16 mouse cellular contexts compared by ENCODE assay signal in the genomic region with DNA sequence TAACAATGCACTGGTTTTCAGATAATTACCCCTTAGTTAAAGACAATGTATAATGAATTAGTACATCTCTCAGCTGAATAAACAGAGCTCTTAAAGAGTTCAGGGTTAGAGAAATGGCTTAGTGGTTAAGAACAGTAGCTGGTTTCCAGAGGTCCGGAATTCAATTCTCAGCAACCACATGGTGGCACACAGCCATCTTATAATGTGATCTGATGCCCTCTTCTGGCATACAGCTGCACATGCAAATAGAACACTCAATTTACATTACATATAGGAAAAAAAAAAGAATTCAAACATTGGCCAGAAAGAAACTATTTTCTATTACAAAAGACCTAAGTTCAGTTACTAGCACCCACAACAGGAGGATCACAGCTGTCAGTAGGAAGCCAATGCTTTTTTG. TPM values are rescaled to one million over a fixed set of nuclear protein-coding genes. Genes with fewer than 3 reads are reported as not detected.
DNase-seq lines count a peak whose midpoint lies in the region; ATAC-seq and TF ChIP-seq lines count a peak whose summit lies in the region.
"Had no signal": no experiment of that assay in that cellular context is flagged by ENCODE, and none has a peak within 500 bp of the region (broad histone marks: within the 10 kb centered on the region; RNA-seq: fewer than 3 reads in every experiment).

No protein-coding gene starts in this region.

- H3K36me3 ChIP-seq in heart, embryonic 12.5 days, result peaks cover 47% of the 10 kb centered on the region
- H3K36me3 ChIP-seq in MEL (ENCODE audit: control insufficient read depth in 1 of 2, insufficient read depth in 2 of 2, low read length in 2 of 2), result peaks cover 12 to 31% of the 10 kb centered on the region in 2 experiments

- peaks cover 51% of the 10 kb centered on the region for H3K79me2 ChIP-seq in MEL (ENCODE audit: control insufficient read depth, insufficient read depth, low read length, poor library complexity)

- TF ChIP-seq POLR2A in lung, adult 2 months (IDR thresholded peaks at IDR 0.05; ENCODE audit: borderline replicate concordance, extremely low read depth, low read depth, low read length), result no peak
- TF ChIP-seq POLR2A in MEL (IDR thresholded peaks at IDR 0.05; ENCODE audit: control insufficient read depth in 1 of 2, insufficient read depth in 1 of 2, low read depth in 1 of 2, low read length in 2 of 2, poor library complexity in 1 of 2), result no peak

- no peaks in the 10 kb centered on the region for H3K27me3 ChIP-seq in heart, embryonic 12.5 days (replicated peaks)
- H3K27me3 ChIP-seq in MEL (ENCODE audit: control insufficient read depth in 1 of 2, insufficient read depth in 2 of 2, low read length in 2 of 2), result no peaks in the 10 kb centered on the region
- H3K27me3 ChIP-seq: forebrain, embryonic 12.5 days; liver, embryonic 12.5 days; midbrain, embryonic 12.5 days had no signal

- H3K4me1 ChIP-seq in heart, embryonic 12.5 days (replicated peaks), result peaks cover 9% of the 10 kb centered on the region; the same call in 1 of the 2 replicates
- 0 out of 2 replicates have a peak, but pooled peaks cover 3% of the 10 kb centered on the region for H3K4me1 ChIP-seq in lung, adult 2 months (ENCODE audit: control insufficient read depth, insufficient read depth, low read length)
- H3K4me1 ChIP-seq in MEL (ENCODE audit: control insufficient read depth in 1 of 2, insufficient read depth in 2 of 2, low read length in 2 of 2), result no peaks in the 10 kb centered on the region; a peak in 2 of 4 replicates

- 82% methylated on average over 1 of the region's 1 CpGs for WGBS in heart, embryonic 12.5 days
- 16% methylated on average over 1 of the region's 1 CpGs for WGBS in lung, adult 2 months

- H3K4me2 ChIP-seq in heart, embryonic 12.5 days, result no peak overlapping the region
- H3K4me2 ChIP-seq: forebrain, embryonic 12.5 days; liver, embryonic 12.5 days; midbrain, embryonic 12.5 days had no signal

- H3K9me3 ChIP-seq in heart, embryonic 12.5 days (replicated peaks), result no peaks in the 10 kb centered on the region
- H3K9me3 ChIP-seq in MEL (replicated peaks; ENCODE audit: insufficient read depth, low read length), result no peaks in the 10 kb centered on the region
- H3K9me3 ChIP-seq: forebrain, embryonic 12.5 days; liver, embryonic 12.5 days; midbrain, embryonic 12.5 days had no signal

- DNase-seq in heart, adult 11 months, result peak; percentile 57
- no peak for DNase-seq in lung, adult 2 months
- DNase-seq in lung, postnatal 14 days, result no peak
- peak; percentile 53 for DNase-seq in MEL (ENCODE audit: low read depth, low spot score)
- DNase-seq in thymus, postnatal 14 days, result no peak
- DNase-seq: adrenal gland, adult 8-10 months; cerebellum, adult 11 months; heart, postnatal 4 days; kidney, adult 18-20 months; layer of hippocampus, postnatal 36 days had no signal

- H3K9ac ChIP-seq in heart, embryonic 12.5 days, result no peak overlapping the region
- no peak overlapping the region for H3K9ac ChIP-seq in MEL (ENCODE audit: control insufficient read depth, low read depth, low read length, poor library complexity, severe bottlenecking)
- H3K9ac ChIP-seq: forebrain, embryonic 12.5 days; liver, embryonic 12.5 days; midbrain, embryonic 12.5 days had no signal

- no peak overlapping the region for H3K4me3 ChIP-seq in heart, embryonic 12.5 days
- H3K4me3 ChIP-seq in lung, adult 2 months (replicated peaks; ENCODE audit: extremely low read depth, low read depth, low read length), result no peak overlapping the region
- H3K4me3 ChIP-seq in MEL (ENCODE audit: control insufficient read depth in 1 of 2, insufficient read depth in 1 of 2, low read depth in 2 of 2, low read length in 2 of 2), result no peak overlapping the region
- H3K4me3 ChIP-seq: forebrain, embryonic 12.5 days; liver, embryonic 12.5 days; midbrain, embryonic 12.5 days had no signal

- no peak for ATAC-seq in heart, embryonic 12.5 days (ENCODE audit: insufficient number of reproducible peaks, low FRiP score)
- ATAC-seq in neutrophil, adult 5-6 weeks (ENCODE audit: extremely low read depth, insufficient number of reproducible peaks, low FRiP score, poor library complexity, severe bottlenecking), result 0 out of 2 replicates have a peak, but pooled peaks have one; percentile 16
- no peak for ATAC-seq in cerebellum, adult (ENCODE audit: insufficient number of reproducible peaks, low FRiP score, low TSS enrichment)
- ATAC-seq: liver, embryonic 12.5 days had no signal

- TF ChIP-seq RAD21 in MEL (IDR thresholded peaks at IDR 0.05; ENCODE audit: low read depth, low read length), result 0 out of 2 replicates have a peak, but pooled peaks have one; percentile 6

- H3K27ac ChIP-seq in heart, embryonic 12.5 days (ENCODE audit: poor library complexity, severe bottlenecking), result no peak overlapping the region
- no peak overlapping the region for H3K27ac ChIP-seq in MEL (ENCODE audit: control insufficient read depth, low read depth, low read length)
- H3K27ac ChIP-seq: forebrain, embryonic 12.5 days; liver, embryonic 12.5 days; midbrain, embryonic 12.5 days had no signal

- TF ChIP-seq EP300 in MEL (IDR thresholded peaks at IDR 0.05; ENCODE audit: low read depth in 1 of 2, low read length in 2 of 2), result no peak

- TF ChIP-seq CTCF in lung, adult 2 months (IDR thresholded peaks at IDR 0.05; ENCODE audit: insufficient read depth, low read length), result 0 out of 2 replicates have a peak, but pooled peaks have one; percentile 9
- TF ChIP-seq CTCF in MEL (IDR thresholded peaks at IDR 0.05 in 2 of 3, conservative IDR thresholded peaks at IDR 0.05 in 1 of 3; ENCODE audit: control insufficient read depth in 1 of 3, insufficient read depth in 1 of 3, low read depth in 2 of 3, low read length in 3 of 3, poor library complexity in 1 of 3, severe bottlenecking in 1 of 3), result peak in 2 of 3 experiments; percentile 18 to 72; a peak in 3 of 6 replicates

TF ChIP-seq in MEL, 35 proteins besides CTCF, POLR2A, EP300 and RAD21:
- no peak for TF ChIP-seq TBP (IDR thresholded peaks at IDR 0.05; ENCODE audit: low read depth, low read length)
- no peak for TF ChIP-seq JUND (IDR thresholded peaks at IDR 0.05; ENCODE audit: low read depth, low read length)
- no peak for TF ChIP-seq BHLHE40 (IDR thresholded peaks at IDR 0.05; ENCODE audit: borderline replicate concordance, low read depth, low read length)
- TF ChIP-seq SMC3 (IDR thresholded peaks at IDR 0.05; ENCODE audit: low read depth, low read length), result peak; percentile 40; the same call in 1 of the 2 replicates
- TF ChIP-seq MAX (IDR thresholded peaks at IDR 0.05; ENCODE audit: low read length), result peak; percentile 50; the same call in 1 of the 2 replicates
- TF ChIP-seq TAL1 (IDR thresholded peaks at IDR 0.05; ENCODE audit: low read length), result no peak
- no peak for TF ChIP-seq MXI1 (IDR thresholded peaks at IDR 0.05; ENCODE audit: low read depth, low read length)
- TF ChIP-seq ZC3H11A (IDR thresholded peaks at IDR 0.05; ENCODE audit: low read depth, low read length), result no peak
- no peak for TF ChIP-seq KAT2A (conservative IDR thresholded peaks at IDR 0.05; ENCODE audit: low read depth, low read length)
- TF ChIP-seq ELF1 (IDR thresholded peaks at IDR 0.05; ENCODE audit: low read depth, low read length), result no peak
- no peak for TF ChIP-seq E2F4 (IDR thresholded peaks at IDR 0.05; ENCODE audit: borderline replicate concordance, low read depth, low read length)
- TF ChIP-seq ZMIZ1 (IDR thresholded peaks at IDR 0.05; ENCODE audit: low read depth, low read length), result no peak
- TF ChIP-seq MYC (IDR thresholded peaks at IDR 0.05; ENCODE audit: low read depth, low read length), result peak; percentile 86
- TF ChIP-seq ZNF384 (IDR thresholded peaks at IDR 0.05; ENCODE audit: low read depth, low read length), result peak; percentile 61; the same call in 1 of the 2 replicates
- no peak for TF ChIP-seq MAZ (IDR thresholded peaks at IDR 0.05; ENCODE audit: low read depth, low read length)
- TF ChIP-seq GATA1 (IDR thresholded peaks at IDR 0.05; ENCODE audit: low read depth, low read length), result no peak

RNA-seq across cellular contexts. Expression of gene Cbx1, which starts 7.7 kb away (rescaled TPM):
- polyA plus RNA-seq in heart, embryonic 12.5 days (2016; fragmentation: Nextera tagmentation; extraction: Ambion mirVana), result 57.9 and 61.0 TPM in 2 replicates
- polyA plus RNA-seq in lung, adult 2 months (2012; rRNA removed), result 15.3 and 19.0 TPM in 2 replicates
- 132 and 135 TPM in 2 replicates for total RNA-seq in MEL (2012; rRNA removed)
- 100 to 1,000 TPM; 152 to 368 TPM for polyA plus RNA-seq in MEL (2012; ENCODE audit: insufficient read depth in 1 of 2, insufficient read length in 2 of 2, low read depth in 1 of 2, low replicate concordance in 2 of 2, missing spikeins in 1 of 2)
- total RNA-seq in neutrophil, adult 5-6 weeks (2017), result 50.9 and 58.0 TPM in 2 replicates

RNA-seq across cellular contexts. Expression of gene Snx11, which starts 19.2 kb away (rescaled TPM):
- 14.3 and 14.7 TPM in 2 replicates for polyA plus RNA-seq in heart, embryonic 12.5 days (2016; fragmentation: Nextera tagmentation; extraction: Ambion mirVana)
- 23.5 and 26.8 TPM in 2 replicates for polyA plus RNA-seq in lung, adult 2 months (2012; rRNA removed)
- 33.9 and 43.1 TPM in 2 replicates for total RNA-seq in MEL (2012; rRNA removed)
- 10 to 100 TPM in 1 of 2 experiments, not detected in 1; 33.7 TPM for polyA plus RNA-seq in MEL (2012; ENCODE audit: insufficient read depth in 1 of 2, insufficient read length in 2 of 2, low read depth in 1 of 2, low replicate concordance in 2 of 2, missing spikeins in 1 of 2)
- 66.2 and 79.5 TPM in 2 replicates for total RNA-seq in neutrophil, adult 5-6 weeks (2017)

RNA-seq across cellular contexts. Expression of gene Nfe2l1, which starts 33.2 kb away (rescaled TPM):
- polyA plus RNA-seq in heart, embryonic 12.5 days (2016; fragmentation: Nextera tagmentation; extraction: Ambion mirVana), result 85.8 and 89.7 TPM in 2 replicates
- polyA plus RNA-seq in lung, adult 2 months (2012; rRNA removed), result 225 and 264 TPM in 2 replicates
- 44.8 and 47.0 TPM in 2 replicates for total RNA-seq in MEL (2012; rRNA removed)
- 10 to 100 TPM; 37.5 to 66.5 TPM for polyA plus RNA-seq in MEL (2012; ENCODE audit: insufficient read depth in 1 of 2, insufficient read length in 2 of 2, low read depth in 1 of 2, low replicate concordance in 2 of 2, missing spikeins in 1 of 2)
- total RNA-seq in neutrophil, adult 5-6 weeks (2017), result 48.5 and 53.8 TPM in 2 replicates

RNA-seq across cellular contexts. Expression of gene Copz2, which starts 53.1 kb away (rescaled TPM):
- 105 TPM in 2 replicates for polyA plus RNA-seq in heart, embryonic 12.5 days (2016; fragmentation: Nextera tagmentation; extraction: Ambion mirVana)
- 39.7 and 44.8 TPM in 2 replicates for polyA plus RNA-seq in lung, adult 2 months (2012; rRNA removed)
- 0.95 and 2.1 TPM in 2 replicates for total RNA-seq in MEL (2012; rRNA removed)
- polyA plus RNA-seq in MEL (2012; ENCODE audit: insufficient read depth in 1 of 2, insufficient read length in 2 of 2, low read depth in 1 of 2, low replicate concordance in 2 of 2, missing spikeins in 1 of 2), result 1 to 10 TPM in 1 of 2 experiments, not detected in 1; 6.3 TPM
- total RNA-seq in neutrophil, adult 5-6 weeks (2017), result not detected in 2 replicates

Comparison
In these comparisons a context has a peak if more than half of its experiments do, and no peak if none do; other contexts are left out.
1. DNase-seq: peak in heart, adult 11 months (single experiment) and MEL (single experiment); none in lung, adult 2 months (single experiment), lung, postnatal 14 days (single experiment) and thymus, postnatal 14 days (single experiment).